Mouse (Mus musculus) megakaryocyte, embryonic 14.5 days (primary cell): Measurements from ENCODE around the gene Heg1. TPM values are rescaled to one million over a fixed set of nuclear protein-coding genes. Genes with fewer than 3 reads are reported as not detected.

Experiments
- H3K27me3 ChIP-seq: replicated peaks from 2 replicates; pipeline ENCODE3; 2012; ENCODE audit warnings: inconsistent platforms
- H3K36me3 ChIP-seq: replicated peaks from 2 replicates; pipeline ENCODE3; 2012; ENCODE audit warnings: low read length, inconsistent platforms, mixed read lengths
- H3K4me1 ChIP-seq: 2 replicates; pipeline ENCODE4 v1.6.1; 2012; ENCODE audit warnings: inconsistent platforms
- H3K4me3 ChIP-seq: replicated peaks from 2 replicates; pipeline ENCODE3; 2012; ENCODE audit warnings: moderate library complexity, mild to moderate bottlenecking, inconsistent platforms
- H3K9me3 ChIP-seq: 2 replicates; pipeline ENCODE4 v1.6.1; 2012; ENCODE audit warnings: inconsistent platforms
- FLI1 ChIP-seq: IDR thresholded peaks from 2 replicates; pipeline ENCODE4 v1.6.1; 2012; ENCODE audit warnings: low read length, inconsistent platforms, mixed read lengths
- GATA1 ChIP-seq: IDR thresholded peaks from 3 replicates; pipeline ENCODE4 v1.6.1; 2012; ENCODE audit warnings: mixed read lengths, low read length, inconsistent platforms, borderline replicate concordance
- polyA plus RNA-seq: library from polyadenylated mRNA; stranded (reverse); fragments of >175 nt; gene quantifications from 2 replicates; pipeline ENCODE4 v1.2.3, GENCODE M21; 2012; ENCODE audit warnings: low replicate concordance; ENCODE audit not compliant: insufficient read depth

The Heg1 gene
- polyA plus RNA-seq, 1 experiment = 0.86 TPM

DNA sequence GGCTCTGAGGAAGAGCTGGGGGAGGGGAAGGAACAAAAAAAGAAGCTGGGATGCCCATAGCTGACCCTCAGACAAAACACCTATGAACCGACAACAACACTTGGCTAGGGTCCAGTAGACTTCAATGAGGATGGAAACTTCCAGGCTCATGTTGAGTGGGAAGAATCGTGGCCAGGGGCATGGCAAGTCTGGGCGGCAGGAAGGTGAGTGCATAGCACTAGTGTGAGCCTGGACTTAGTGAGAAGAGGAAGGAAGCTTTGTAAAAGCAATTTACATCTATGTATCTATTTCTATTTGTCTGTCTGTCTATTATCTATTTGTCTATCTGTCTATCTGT lies 8.4 kb upstream of the Heg1 start:
- TF ChIP-seq GATA1 (no peak), FLI1 (no peak)
- Histone ChIP-seq H3K27me3 (peaks cover 63% of the 10 kb centered on the region), H3K9me3 (peaks cover 24% of the 10 kb centered on the region), H3K4me1 (peaks cover 2% of the 10 kb centered on the region; the same call in 1 of the 2 replicates), H3K4me3 (no peak overlapping the region), H3K36me3 (no peaks in the 10 kb centered on the region)

DNA sequence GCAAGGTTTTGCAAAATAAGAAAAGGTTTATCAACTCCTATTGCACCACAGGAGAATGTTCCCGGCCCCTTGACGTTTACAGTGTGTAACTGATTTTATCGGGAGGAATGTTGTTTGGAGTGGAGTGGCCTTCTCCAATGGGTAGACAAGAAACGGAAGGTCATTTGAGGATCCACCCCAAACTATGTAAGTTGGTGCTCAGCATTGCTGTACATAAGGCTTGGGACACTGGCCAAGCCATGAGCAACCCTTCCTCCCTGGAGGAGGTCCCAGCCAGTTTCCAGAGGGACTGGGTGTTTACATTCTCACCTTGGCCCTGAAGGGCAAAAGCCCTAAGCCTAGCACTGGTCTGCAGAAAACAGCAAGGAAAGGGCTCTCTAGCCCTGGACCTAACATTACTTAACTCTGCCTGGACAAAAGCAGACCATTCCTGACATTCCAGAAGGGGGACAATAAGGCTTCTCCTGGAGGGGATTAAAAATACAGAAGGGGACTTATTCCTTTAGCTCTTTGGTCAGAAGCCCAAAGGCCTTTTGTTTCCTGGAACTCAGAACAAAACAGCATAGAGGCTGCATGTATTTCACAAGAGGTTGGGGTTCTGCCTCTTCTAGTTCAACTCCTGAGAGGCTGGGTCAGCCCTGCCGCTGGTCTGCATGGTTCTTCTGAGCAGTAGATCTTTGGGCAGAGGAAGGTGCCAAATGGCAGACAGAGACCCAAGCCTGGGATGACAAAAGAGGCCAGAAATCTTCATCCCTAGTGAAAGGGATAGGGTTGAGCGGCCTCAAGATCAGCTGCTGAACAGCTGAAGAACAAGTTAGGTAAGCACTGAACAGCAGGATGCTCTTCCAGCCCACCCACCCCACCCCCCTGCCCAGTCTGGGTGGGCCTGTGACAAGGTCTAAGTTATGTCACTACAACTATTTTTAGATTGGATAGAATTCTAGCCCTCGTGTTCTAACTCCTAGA lies 7.5 kb upstream of the Heg1 start:
- H3K36me3 ChIP-seq = no peaks in the 10 kb centered on the region
- H3K4me3 ChIP-seq = no peak overlapping the region
- peaks cover 6% of the 10 kb centered on the region; the same call in 1 of the 2 replicates for H3K4me1 ChIP-seq
- no peak for TF ChIP-seq FLI1
- peaks cover 26% of the 10 kb centered on the region for H3K9me3 ChIP-seq
- H3K27me3 ChIP-seq = peaks cover 66% of the 10 kb centered on the region

- Histone ChIP-seq H3K9me3 (peaks cover 29% of the 10 kb centered on the region), H3K4me3 (no peak overlapping the region), H3K36me3 (no peaks in the 10 kb centered on the region), H3K4me1 (peaks cover 8% of the 10 kb centered on the region; the same call in 1 of the 2 replicates), H3K27me3 (peaks cover 72% of the 10 kb centered on the region)
- TF ChIP-seq FLI1 (no peak), GATA1 (no peak)
Measured at GRCm38 (mm10) chr16:33677313-33677690, 6.9 kb upstream of the Heg1 start.

GRCm38 (mm10) chr16:33677901-33678300 lies 6.3 kb upstream of the Heg1 start:
- Histone ChIP-seq H3K4me1 (peaks cover 8% of the 10 kb centered on the region; the same call in 1 of the 2 replicates), H3K27me3 (peaks cover 74% of the 10 kb centered on the region), H3K9me3 (peaks cover 29% of the 10 kb centered on the region), H3K36me3 (no peaks in the 10 kb centered on the region), H3K4me3 (no peak overlapping the region)
- TF ChIP-seq FLI1 (no peak), GATA1 (no peak)

DNA sequence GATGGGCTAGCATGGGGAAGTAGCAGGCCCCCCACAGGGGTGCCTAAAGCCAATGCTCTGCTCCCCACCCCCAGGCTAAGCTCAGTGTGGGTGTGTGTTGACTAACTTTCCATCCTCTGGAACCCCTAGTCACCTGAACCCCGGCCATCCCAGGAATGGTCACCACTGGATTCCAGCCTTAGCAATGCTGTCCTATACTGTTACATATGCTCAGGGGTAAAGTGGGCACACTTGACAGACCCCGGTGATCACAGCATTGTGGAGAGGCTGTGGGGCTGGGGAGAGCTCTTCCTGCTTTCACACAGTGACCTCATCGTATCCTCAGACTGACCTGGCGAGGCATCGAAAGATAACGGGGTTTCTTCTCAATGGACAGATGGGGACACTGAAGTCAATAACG lies 3.9 kb upstream of the Heg1 start:
- Histone ChIP-seq H3K36me3 (no peaks in the 10 kb centered on the region), H3K9me3 (peaks cover 9% of the 10 kb centered on the region), H3K4me3 (no peak overlapping the region), H3K4me1 (peaks cover 22% of the 10 kb centered on the region), H3K27me3 (peaks cover 81% of the 10 kb centered on the region)
- TF ChIP-seq FLI1 = no peak
- TF ChIP-seq GATA1 = no peak

DNA sequence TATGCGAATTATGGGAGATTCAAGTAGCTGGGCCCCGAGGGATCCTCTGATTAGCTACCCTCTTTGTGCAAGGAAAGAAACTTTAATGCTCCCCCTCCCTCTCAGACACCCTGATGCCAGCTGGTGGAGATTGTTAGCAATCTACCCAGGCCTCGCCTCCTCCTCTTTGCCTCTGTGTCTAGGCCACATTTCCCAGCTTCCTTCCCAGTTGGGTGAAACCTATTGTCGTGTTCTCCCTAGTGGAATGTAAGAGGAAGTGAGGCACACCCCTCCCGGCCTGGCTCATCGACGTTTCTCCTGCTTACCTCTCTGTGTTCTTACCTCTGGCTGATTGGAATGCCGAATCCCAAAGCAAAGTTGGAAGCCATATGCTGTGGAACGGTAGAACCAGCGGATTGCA lies 3.4 kb upstream of the Heg1 start:
- peaks cover 28% of the 10 kb centered on the region for H3K4me1 ChIP-seq
- no peak overlapping the region for H3K4me3 ChIP-seq
- TF ChIP-seq GATA1 (no peak), FLI1 (no peak)
- no peaks in the 10 kb centered on the region for H3K36me3 ChIP-seq
- peaks cover 80% of the 10 kb centered on the region for H3K27me3 ChIP-seq
- peaks cover 9% of the 10 kb centered on the region for H3K9me3 ChIP-seq

- peaks cover 36% of the 10 kb centered on the region for H3K4me1 ChIP-seq
- TF ChIP-seq FLI1 (no peak), GATA1 (no peak)
Measured at GRCm38 (mm10) chr16:33681661-33682060, 2.5 kb upstream of the Heg1 start.

DNA sequence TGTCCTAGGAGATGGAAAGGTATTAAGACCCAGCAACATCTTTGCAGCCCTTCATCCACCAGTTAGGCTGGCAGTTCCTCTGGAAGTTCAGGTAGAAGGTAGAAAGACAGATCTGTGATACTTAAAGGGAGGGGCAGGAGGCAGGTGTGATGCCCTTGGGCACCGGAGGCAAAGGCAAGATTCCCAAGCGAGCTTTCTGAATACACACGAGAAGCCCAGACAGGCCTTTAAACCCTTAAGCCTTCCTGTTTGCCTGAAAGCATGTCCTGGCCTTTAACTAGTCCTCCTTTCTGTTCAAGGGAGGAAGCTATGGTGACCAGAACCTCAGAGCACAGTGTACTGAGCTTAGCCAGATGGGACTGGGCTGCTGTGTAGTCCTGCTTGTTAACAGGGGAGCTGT lies 1.5 kb upstream of the Heg1 start:
- H3K4me3 ChIP-seq = no peak overlapping the region
- no peak for TF ChIP-seq GATA1
- no peak for TF ChIP-seq FLI1
- H3K27me3 ChIP-seq = peaks cover 76% of the 10 kb centered on the region
- H3K4me1 ChIP-seq = peaks cover 45% of the 10 kb centered on the region
- no peaks in the 10 kb centered on the region for H3K36me3 ChIP-seq
- peaks cover 9% of the 10 kb centered on the region for H3K9me3 ChIP-seq

More at GRCm38 (mm10) chr16:33681661-33682060, 2.5 kb upstream of the Heg1 start:
- Histone ChIP-seq H3K27me3 (peaks cover 79% of the 10 kb centered on the region), H3K9me3 (peaks cover 9% of the 10 kb centered on the region), H3K36me3 (no peaks in the 10 kb centered on the region), H3K4me3 (no peak overlapping the region)

DNA sequence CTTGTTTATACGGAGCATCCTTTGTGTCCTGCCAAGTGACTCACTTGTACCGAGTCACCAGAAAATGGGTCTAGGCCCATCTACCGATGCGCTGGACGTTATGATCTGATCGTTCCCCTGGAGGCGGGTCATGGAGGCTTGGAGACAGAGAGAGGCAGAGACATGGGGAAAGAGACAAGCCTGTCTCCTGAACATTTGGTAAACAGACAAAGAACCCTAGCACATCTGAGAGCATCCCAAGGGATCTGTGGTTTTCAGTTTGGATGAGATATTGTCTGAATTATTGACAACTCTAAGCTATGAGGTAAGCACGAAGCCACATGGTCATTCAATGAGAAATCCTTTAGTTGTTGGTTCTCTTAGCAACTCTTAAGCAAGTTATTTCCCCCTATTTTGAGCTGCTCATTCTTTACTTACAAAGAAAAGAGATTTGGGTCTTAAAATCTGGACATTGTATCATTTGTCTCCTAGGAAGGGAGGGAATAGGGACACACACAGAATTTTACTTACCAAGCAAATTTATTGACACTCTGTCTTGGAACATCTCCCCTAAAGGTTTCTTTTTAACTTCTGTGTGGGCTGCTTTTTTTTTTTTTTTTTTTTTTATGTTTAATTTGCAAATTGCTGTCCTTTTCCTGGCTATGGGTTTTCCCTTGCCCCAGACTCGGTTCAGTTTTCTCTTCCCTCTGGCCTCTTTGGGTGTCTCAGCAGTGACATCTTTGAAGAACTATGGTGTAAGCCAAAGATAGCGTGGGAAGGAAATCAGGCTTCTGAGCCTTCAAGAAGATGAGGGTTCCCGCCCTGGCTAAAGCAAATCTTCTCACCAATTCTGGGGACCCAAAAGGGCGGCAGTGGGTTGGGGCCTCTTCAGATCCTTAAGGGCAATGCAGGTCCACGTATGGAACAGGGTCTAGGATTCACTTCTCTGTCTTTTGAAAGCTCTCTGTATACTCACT lies 686 bp upstream of the Heg1 start:
- H3K9me3 ChIP-seq = peaks cover 9% of the 10 kb centered on the region
- H3K27me3 ChIP-seq = peaks cover 73% of the 10 kb centered on the region
- peak overlapping the region; percentile 92 for H3K4me3 ChIP-seq
- TF ChIP-seq GATA1 (no peak), FLI1 (no peak)
- peaks cover 50% of the 10 kb centered on the region for H3K4me1 ChIP-seq
- H3K36me3 ChIP-seq = no peaks in the 10 kb centered on the region
